Mouse (Mus musculus): Measurements from ENCODE around the gene Rasip1. TPM values are rescaled to one million over a fixed set of nuclear protein-coding genes. Genes with fewer than 3 reads are reported as not detected.

Gene Rasip1
- polyA plus RNA-seq, 1 experiment, result 1.6 TPM

GRCm38 (mm10) chr7:45685811-45686210 lies 58.5 kb downstream of the Rasip1 start:
- no peak for TF ChIP-seq GATA1 (IDR thresholded peaks at IDR 0.05; ENCODE audit: low read length)

- TF ChIP-seq GATA1 (IDR thresholded peaks at IDR 0.05; ENCODE audit: low read length), result no peak
These were observed 59.6 kb downstream of the Rasip1 start for GRCm38 (mm10) chr7:45686841-45687240.

Other genes with a start within 250 kb of the Rasip1 start
- 1,207 and 1,386 TPM in 2 replicates for gene Snrnp70, start 231.7 kb upstream of the Rasip1 start, polyA plus RNA-seq (2012)
- gene Kcna7, start 221.8 kb upstream of the Rasip1 start, polyA plus RNA-seq (2012), result not detected in 2 replicates
- 0.03 and 0.04 TPM in 2 replicates for gene Ntf5, start 213.8 kb upstream of the Rasip1 start, polyA plus RNA-seq (2012)
- not detected in 2 replicates for gene Lhb, start 206.7 kb upstream of the Rasip1 start, polyA plus RNA-seq (2012)
- 28.8 TPM in 2 replicates for gene Gys1, start 192.6 kb upstream of the Rasip1 start, polyA plus RNA-seq (2012)
- gene Ruvbl2, start 189.4 kb upstream of the Rasip1 start, polyA plus RNA-seq (2012), result 887 and 1,231 TPM in 2 replicates
- gene Ftl1, start 167.6 kb upstream of the Rasip1 start, polyA plus RNA-seq (2012), result 11,844 and 12,759 TPM in 2 replicates
- gene Bax, start 160.6 kb upstream of the Rasip1 start, polyA plus RNA-seq (2012), result 407 and 498 TPM in 2 replicates
- gene Tulp2, start 145.6 kb upstream of the Rasip1 start, polyA plus RNA-seq (2012), result 1.7 and 2.0 TPM in 2 replicates
- gene Gm45808, start 140.7 kb upstream of the Rasip1 start, polyA plus RNA-seq (2012), result not detected in 2 replicates
- gene Dhdh, start 138.7 kb upstream of the Rasip1 start, polyA plus RNA-seq (2012), result 0.29 and 0.49 TPM in 2 replicates
- 1,038 and 1,233 TPM in 2 replicates for gene Nucb1, start 117.1 kb upstream of the Rasip1 start, polyA plus RNA-seq (2012)
- gene Ppp1r15a, start 101.2 kb upstream of the Rasip1 start, polyA plus RNA-seq (2012), result 87.1 and 135 TPM in 2 replicates
- gene Plekha4, start 101.2 kb upstream of the Rasip1 start, polyA plus RNA-seq (2012), result 1.2 and 1.8 TPM in 2 replicates
- 10.6 and 11.5 TPM in 2 replicates for gene Hsd17b14, start 72.6 kb upstream of the Rasip1 start, polyA plus RNA-seq (2012)
- 83.5 and 192 TPM in 2 replicates for gene Bcat2, start 57.3 kb upstream of the Rasip1 start, polyA plus RNA-seq (2012)
- gene Fgf21, start 12.0 kb upstream of the Rasip1 start, polyA plus RNA-seq (2012), result not detected in 2 replicates
- not detected in 2 replicates for gene Fut1, start 10.2 kb upstream of the Rasip1 start, polyA plus RNA-seq (2012)
- 0.11 and 0.14 TPM in 2 replicates for gene Izumo1, start 5.7 kb upstream of the Rasip1 start, polyA plus RNA-seq (2012)
- gene Mamstr, start 12.5 kb downstream of the Rasip1 start, polyA plus RNA-seq (2012), result not detected in 2 replicates
- not detected in 2 replicates for gene Fut2, start 38.9 kb downstream of the Rasip1 start, polyA plus RNA-seq (2012)
- 0.11 TPM in 1 of 2 replicates, not detected in the other for gene Ntn5, start 56.5 kb downstream of the Rasip1 start, polyA plus RNA-seq (2012)
- gene Sec1, start 66.9 kb downstream of the Rasip1 start, polyA plus RNA-seq (2012), result not detected in 2 replicates
- 0.37 and 0.79 TPM in 2 replicates for gene Car11, start 72.4 kb downstream of the Rasip1 start, polyA plus RNA-seq (2012)
- 22.4 and 28.4 TPM in 2 replicates for gene Dbp, start 77.6 kb downstream of the Rasip1 start, polyA plus RNA-seq (2012)
- gene Rpl18, start 88.0 kb downstream of the Rasip1 start, polyA plus RNA-seq (2012), result 18,264 and 20,873 TPM in 2 replicates
- gene Sphk2, start 90.5 kb downstream of the Rasip1 start, polyA plus RNA-seq (2012), result 172 and 187 TPM in 2 replicates
- gene Fam83e, start 93.7 kb downstream of the Rasip1 start, polyA plus RNA-seq (2012), result 1.2 TPM in 2 replicates
- gene Spaca4, start 98.3 kb downstream of the Rasip1 start, polyA plus RNA-seq (2012), result not detected in 2 replicates
- 0.03 and 0.04 TPM in 2 replicates for gene Lmtk3, start 156.2 kb downstream of the Rasip1 start, polyA plus RNA-seq (2012)
- not detected in 2 replicates for gene Sult2b1, start 157.2 kb downstream of the Rasip1 start, polyA plus RNA-seq (2012)
- 117 and 133 TPM in 2 replicates for gene Cyth2, start 187.1 kb downstream of the Rasip1 start, polyA plus RNA-seq (2012)
- 1.1 and 1.3 TPM in 2 replicates for gene Kcnj14, start 197.3 kb downstream of the Rasip1 start, polyA plus RNA-seq (2012)
- gene Grwd1, start 203.5 kb downstream of the Rasip1 start, polyA plus RNA-seq (2012), result 126 and 128 TPM in 2 replicates
- 249 and 281 TPM in 2 replicates for gene Kdelr1, start 245.3 kb downstream of the Rasip1 start, polyA plus RNA-seq (2012)

Measured in G1E-ER4 (cell line).